Mouse (Mus musculus) midbrain, embryonic 10.5 days (tissue): ENCODE measurements around the gene Reck. TPM values are rescaled to one million over a fixed set of nuclear protein-coding genes. Genes with fewer than 3 reads are reported as not detected.
A peak's percentile ranks its signal among the peaks of the same experiment; 100 is the strongest.

Experiments
- DNase-seq: peaks from one replicate; pipeline ENCODE4 v3.0.0-alpha.2; 2017; ENCODE audit warnings: low spot score
- H3K27ac ChIP-seq: fragments of 300-500 bp; sonication (generic); replicated peaks from 2 replicates; pipeline ENCODE4 v1.5.1; 2016; ENCODE audit warnings: mild to moderate bottlenecking
- H3K27me3 ChIP-seq: fragments of 300-500 bp; sonication (generic); 2 replicates; pipeline ENCODE4 v1.6.1; 2016; ENCODE audit warnings: low read depth, mild to moderate bottlenecking; ENCODE audit not compliant: poor library complexity, severe bottlenecking
- H3K36me3 ChIP-seq: fragments of 300-500 bp; sonication (generic); 2 replicates; pipeline ENCODE4 v1.6.1; 2016; ENCODE audit warnings: mild to moderate bottlenecking, moderate library complexity
- H3K4me1 ChIP-seq: fragments of 300-500 bp; sonication (generic); 2 replicates; pipeline ENCODE4 v1.6.1; 2016
- H3K4me3 ChIP-seq: fragments of 300-500 bp; sonication (generic); 2 replicates; pipeline ENCODE4 v1.5.1; 2016; ENCODE audit warnings: mild to moderate bottlenecking, moderate library complexity
- H3K9me3 ChIP-seq: fragments of 300-500 bp; sonication (generic); replicated peaks from 2 replicates; pipeline ENCODE4 v1.6.1; 2016; ENCODE audit warnings: mild to moderate bottlenecking
- WGBS: fragments of 180-500 bp; shearing (Covaris S2); methylation state at CpG from one replicate; pipeline ENCODE4 v1.1.7; 2016; 5-methylcytosine and 5-hydroxymethylcytosine counted together
- polyA plus RNA-seq: library from polyadenylated mRNA; unstranded; fragments of >200 nt; fragmentation: Nextera tagmentation; extraction: Ambion mirVana; gene quantifications from 2 replicates; pipeline ENCODE4 v1.2.1, GENCODE M21; 2016

Gene Reck
- polyA plus RNA-seq, 1 experiment from 2014 or later = 8.7 TPM

GRCm38 (mm10) chr4:43925125-43925524 is 49.8 kb downstream of the Reck start:
- Histone ChIP-seq H3K4me1 (no peaks in the 10 kb centered on the region), H3K27ac (no peak overlapping the region)
- 83% methylated on average over 6 of the region's 6 CpGs for WGBS

GRCm38 (mm10) chr4:43925779-43926178 is 50.4 kb downstream of the Reck start:
- 13% methylated on average over 3 of the region's 3 CpGs for WGBS
- Histone ChIP-seq H3K27ac (no peak overlapping the region), H3K27me3 (no peaks in the 10 kb centered on the region), H3K4me1 (no peaks in the 10 kb centered on the region), H3K4me3 (no peak overlapping the region), H3K36me3 (peaks cover 67% of the 10 kb centered on the region), H3K9me3 (no peaks in the 10 kb centered on the region)
- DNase-seq = peak; percentile 86

More at GRCm38 (mm10) chr4:43925125-43925524, 49.8 kb downstream of the Reck start:
- no peak for DNase-seq
- no peak overlapping the region for H3K4me3 ChIP-seq
- H3K27me3 ChIP-seq = no peaks in the 10 kb centered on the region
- H3K9me3 ChIP-seq = no peaks in the 10 kb centered on the region
- peaks cover 67% of the 10 kb centered on the region for H3K36me3 ChIP-seq

GRCm38 (mm10) chr4:43927826-43928225 is 52.5 kb downstream of the Reck start:
- Histone ChIP-seq H3K27ac (no peak overlapping the region), H3K36me3 (peaks cover 83% of the 10 kb centered on the region), H3K4me1 (no peaks in the 10 kb centered on the region), H3K4me3 (no peak overlapping the region), H3K27me3 (no peaks in the 10 kb centered on the region), H3K9me3 (no peaks in the 10 kb centered on the region)
- WGBS = 94% methylated on average over 3 of the region's 3 CpGs
- DNase-seq = no peak

- Histone ChIP-seq H3K4me1 (no peaks in the 10 kb centered on the region), H3K27ac (no peak overlapping the region), H3K27me3 (no peaks in the 10 kb centered on the region), H3K4me3 (no peak overlapping the region), H3K36me3 (peaks cover 84% of the 10 kb centered on the region), H3K9me3 (no peaks in the 10 kb centered on the region)
- no peak for DNase-seq
- WGBS = 86% methylated on average over 4 of the region's 4 CpGs
Observed at GRCm38 (mm10) chr4:43931877-43932276, 56.5 kb downstream of the Reck start.

- H3K36me3 ChIP-seq = peaks cover 72% of the 10 kb centered on the region
- WGBS = 90% methylated on average over 4 of the region's 4 CpGs
Observed at GRCm38 (mm10) chr4:43936186-43936585, 60.9 kb downstream of the Reck start.

GRCm38 (mm10) chr4:43936749-43937674 is 61.7 kb downstream of the Reck start:
- H3K4me1 ChIP-seq = peaks cover 3% of the 10 kb centered on the region; the same call in 1 of the 2 replicates
- no peak overlapping the region for H3K4me3 ChIP-seq
- no peak for DNase-seq
- H3K27ac ChIP-seq = no peak overlapping the region
- WGBS = 86% methylated on average over 14 of the region's 14 CpGs
- peaks cover 72% of the 10 kb centered on the region for H3K36me3 ChIP-seq
- no peaks in the 10 kb centered on the region for H3K27me3 ChIP-seq
- no peaks in the 10 kb centered on the region for H3K9me3 ChIP-seq

More at GRCm38 (mm10) chr4:43936186-43936585, 60.9 kb downstream of the Reck start:
- DNase-seq = no peak
- H3K27me3 ChIP-seq = no peaks in the 10 kb centered on the region
- no peak overlapping the region for H3K4me3 ChIP-seq
- no peaks in the 10 kb centered on the region for H3K9me3 ChIP-seq
- H3K27ac ChIP-seq = no peak overlapping the region
- H3K4me1 ChIP-seq = no peaks in the 10 kb centered on the region

GRCm38 (mm10) chr4:43941315-43941714 is 66.0 kb downstream of the Reck start:
- H3K27me3 ChIP-seq = no peaks in the 10 kb centered on the region
- WGBS = 91% methylated on average over 5 of the region's 5 CpGs
- no peak for DNase-seq
- no peak overlapping the region for H3K4me3 ChIP-seq
- H3K27ac ChIP-seq = no peak overlapping the region
- H3K9me3 ChIP-seq = no peaks in the 10 kb centered on the region
- H3K36me3 ChIP-seq = peaks cover 70% of the 10 kb centered on the region
- peaks cover 12% of the 10 kb centered on the region for H3K4me1 ChIP-seq

GRCm38 (mm10) chr4:43942421-43942820 is 67.1 kb downstream of the Reck start:
- no peak overlapping the region for H3K4me3 ChIP-seq
- peaks cover 67% of the 10 kb centered on the region for H3K36me3 ChIP-seq
- no peaks in the 10 kb centered on the region for H3K27me3 ChIP-seq
- peak overlapping the region; percentile 24; the same call in 1 of the 2 replicates for H3K27ac ChIP-seq
- WGBS = 85% methylated on average over 8 of the region's 8 CpGs
- no peak for DNase-seq
- peaks cover 12% of the 10 kb centered on the region for H3K4me1 ChIP-seq
- H3K9me3 ChIP-seq = no peaks in the 10 kb centered on the region

- Histone ChIP-seq H3K4me3 (no peak overlapping the region), H3K9me3 (no peaks in the 10 kb centered on the region), H3K4me1 (peaks cover 3% of the 10 kb centered on the region), H3K27ac (no peak overlapping the region), H3K27me3 (no peaks in the 10 kb centered on the region), H3K36me3 (peaks cover 27% of the 10 kb centered on the region)
- no peak for DNase-seq
- WGBS = 99% methylated on average over 2 of the region's 2 CpGs
Observed at GRCm38 (mm10) chr4:43947571-43947970, 72.2 kb downstream of the Reck start.

- WGBS = under 1% methylated on average over 45 of the region's 45 CpGs
- H3K27ac ChIP-seq = peak within 1 kb of the TSS; percentile 81
- H3K4me1 ChIP-seq = peaks cover 20% of the 10 kb centered on the region
- H3K9me3 ChIP-seq = no peaks in the 10 kb centered on the region
- peak; percentile 88 for DNase-seq
- no peaks in the 10 kb centered on the region for H3K36me3 ChIP-seq
- H3K27me3 ChIP-seq = peaks cover 66% of the 10 kb centered on the region
- H3K4me3 ChIP-seq = peak within 1 kb of the TSS; percentile 62
Observed at GRCm38 (mm10) chr4:43957292-43957845, 82.0 kb downstream of the Reck start, which contains the start of gene Glipr2. Gene Glipr2, plus strand, starts transcription at chr4:43957401.

- WGBS = under 1% methylated on average over 26 of the region's 26 CpGs
- peaks cover 72% of the 10 kb centered on the region for H3K27me3 ChIP-seq
- no peaks in the 10 kb centered on the region for H3K9me3 ChIP-seq
- H3K4me3 ChIP-seq = peak overlapping the region; percentile 62
- H3K27ac ChIP-seq = peak overlapping the region; percentile 81
- peaks cover 20% of the 10 kb centered on the region for H3K4me1 ChIP-seq
- H3K36me3 ChIP-seq = no peaks in the 10 kb centered on the region
- DNase-seq = peak; percentile 72
Observed at GRCm38 (mm10) chr4:43957846-43958461, 82.6 kb downstream of the Reck start.

- Histone ChIP-seq H3K27ac (no peak overlapping the region), H3K4me1 (peaks cover 29% of the 10 kb centered on the region), H3K27me3 (peaks cover 85% of the 10 kb centered on the region), H3K4me3 (no peak overlapping the region), H3K36me3 (no peaks in the 10 kb centered on the region), H3K9me3 (no peaks in the 10 kb centered on the region)
- no peak for DNase-seq
- WGBS = 71% methylated on average over 9 of the region's 9 CpGs
Observed at GRCm38 (mm10) chr4:43959523-43960179, 84.3 kb downstream of the Reck start.
